Mouse (Mus musculus): ENCODE results near the gene Ubac1.

Ubac1 gene

GRCm38 (mm10) chr2:26022626-26023025 lies 1.1 kb upstream of the Ubac1 start:
- no peak for DNase-seq

GRCm38 (mm10) chr2:26022258-26022565 lies 665 bp upstream of the Ubac1 start:
- no peak for DNase-seq

- peak; percentile 90 to 91 for DNase-seq
Measured at GRCm38 (mm10) chr2:26020714-26021560, 610 bp downstream of the Ubac1 start.

- DNase-seq: no peak
Measured at GRCm38 (mm10) chr2:26019923-26020322, 1.6 kb downstream of the Ubac1 start.

DNA sequence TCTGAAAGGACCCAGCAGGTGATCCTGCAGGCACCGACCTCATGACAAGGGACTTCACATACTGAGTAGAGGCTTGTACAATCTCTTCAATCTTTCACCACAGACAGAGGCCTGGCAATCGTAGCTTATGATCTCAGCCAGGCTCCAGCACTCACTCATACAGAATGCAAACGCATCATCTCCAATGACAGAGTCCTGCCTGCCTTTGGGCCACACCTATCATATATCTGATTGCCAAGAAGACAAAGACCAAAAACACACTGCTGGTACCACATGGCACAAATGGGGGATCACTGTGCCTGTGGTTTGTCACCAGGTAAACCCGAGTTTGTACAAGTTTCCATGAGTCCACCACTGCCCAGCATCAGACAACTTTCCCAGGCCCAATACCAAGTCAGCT lies 4.2 kb downstream of the Ubac1 start:
- DNase-seq: no peak

GRCm38 (mm10) chr2:26013674-26014073 lies 7.9 kb downstream of the Ubac1 start:
- no peak for DNase-seq

GRCm38 (mm10) chr2:26011420-26011819 lies 10.1 kb downstream of the Ubac1 start:
- no peak for DNase-seq

GRCm38 (mm10) chr2:26002001-26002400 lies 19.5 kb downstream of the Ubac1 start:
- DNase-seq: peak; percentile 90 to 93

GRCm38 (mm10) chr2:26001136-26001535 lies 20.4 kb downstream of the Ubac1 start:
- peak; percentile 30 to 41 for DNase-seq

DNA sequence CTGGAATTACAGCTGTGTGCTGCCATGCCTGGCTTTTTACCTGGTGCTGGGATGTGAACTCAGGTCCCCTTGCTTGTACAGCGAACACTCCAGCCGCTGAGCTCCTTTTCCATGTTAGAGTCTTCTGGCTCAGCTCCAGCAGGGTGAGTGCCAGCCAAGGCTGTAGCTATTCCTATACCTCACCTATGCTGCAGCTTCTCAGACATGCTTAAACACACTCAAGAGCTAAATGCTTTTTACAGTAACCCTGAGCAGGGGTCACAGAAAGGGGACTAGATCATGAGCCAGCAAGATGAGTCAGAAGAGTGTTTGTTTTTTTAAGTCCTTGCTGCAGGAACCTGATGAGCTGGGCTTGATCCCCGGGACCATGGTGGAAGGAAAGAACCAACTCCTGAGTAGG lies 23.8 kb downstream of the Ubac1 start:
- DNase-seq: peak; percentile 52 to 69

GRCm38 (mm10) chr2:25994791-25995190 lies 26.8 kb downstream of the Ubac1 start:
- no peak for DNase-seq

DNA sequence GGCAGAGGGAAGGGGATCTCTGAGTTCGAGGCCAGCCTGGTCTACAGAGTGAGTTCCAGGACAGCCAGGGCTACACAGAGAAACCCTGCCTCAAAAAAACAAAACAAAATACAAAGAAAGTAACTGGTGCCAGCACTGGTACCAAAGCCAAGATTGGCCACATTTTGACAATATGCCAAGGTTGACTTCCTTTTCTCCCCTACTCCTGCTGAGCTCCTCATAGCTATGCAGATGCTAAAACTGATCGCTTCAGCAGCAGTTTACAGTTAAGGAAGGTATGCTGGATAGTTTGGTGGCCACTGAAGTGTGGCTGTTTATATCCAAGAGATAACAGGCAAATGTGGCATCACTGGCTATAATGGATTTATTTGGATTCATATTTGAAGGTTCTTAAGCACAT lies 29.3 kb downstream of the Ubac1 start:
- DNase-seq: peak in 1 of 2 experiments; percentile 33

- no peak for DNase-seq
Measured at GRCm38 (mm10) chr2:25989651-25990050, 31.9 kb downstream of the Ubac1 start.

- DNase-seq: peak in 1 of 2 experiments; percentile 35
Measured at GRCm38 (mm10) chr2:25987817-25988216, 33.7 kb downstream of the Ubac1 start.

GRCm38 (mm10) chr2:25986601-25987000 lies 34.9 kb downstream of the Ubac1 start:
- no peak for DNase-seq

DNA sequence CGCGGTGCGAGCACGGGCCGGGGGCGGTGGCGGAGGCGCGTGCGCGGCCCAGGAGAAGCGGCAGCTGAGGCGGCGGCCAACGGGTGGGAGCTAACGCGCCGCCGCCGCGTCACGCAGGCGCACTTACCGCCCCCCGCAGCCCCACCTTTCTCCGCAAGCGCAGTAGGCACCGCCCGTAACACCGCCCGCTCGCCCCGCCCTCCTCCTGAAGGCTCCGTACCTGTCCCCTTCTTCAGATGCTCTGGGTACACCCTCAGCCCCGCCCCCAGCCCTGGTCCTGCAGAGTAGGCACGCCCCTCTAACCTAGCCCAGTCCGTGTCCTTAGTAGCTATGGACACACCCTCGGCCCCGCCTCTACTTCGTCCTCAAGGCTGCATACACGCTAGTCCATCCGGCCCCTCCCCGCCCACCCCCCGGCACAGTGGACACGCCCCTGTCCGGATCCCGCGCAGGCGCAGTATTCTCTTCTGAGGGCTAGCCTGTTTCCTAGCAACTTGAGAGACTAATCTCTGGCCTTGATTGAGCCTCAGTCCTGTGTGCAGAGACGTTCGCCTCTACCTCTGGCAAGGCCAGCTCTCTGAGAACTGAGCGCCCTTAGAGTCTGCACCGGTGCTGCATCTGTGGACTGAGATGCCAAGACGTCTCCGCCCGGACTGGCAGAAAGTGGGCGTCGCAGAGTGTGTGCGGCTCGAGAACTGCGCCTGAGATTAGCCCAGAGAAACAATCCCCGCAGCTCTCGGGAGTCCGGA lies 38.2 kb downstream of the Ubac1 start, which contains the start of gene Camsap1:
Gene Camsap1, minus strand, starts transcription at position 124 of the 749 bp plus-strand sequence.
- DNase-seq: peak; percentile 100

GRCm38 (mm10) chr2:25982426-25983091 lies 39.0 kb downstream of the Ubac1 start:
- no peak for DNase-seq

DNA sequence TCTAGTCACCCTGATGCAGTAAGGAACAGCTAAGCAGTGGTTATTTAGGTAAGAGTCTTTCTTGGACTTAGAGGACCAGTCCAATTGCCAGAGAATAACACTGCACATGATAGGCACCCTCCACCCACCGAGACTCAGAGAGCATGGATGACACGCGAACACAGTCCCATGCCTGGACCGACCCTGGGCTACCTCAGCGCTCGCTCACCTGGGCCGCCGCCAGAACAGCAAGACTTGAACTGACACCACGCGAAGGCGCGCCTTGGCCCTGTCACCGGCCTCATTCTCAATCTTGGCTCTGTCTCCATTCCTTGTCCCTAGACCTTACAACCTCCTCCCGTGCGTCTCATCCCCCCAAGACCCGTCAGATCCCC lies 39.5 kb downstream of the Ubac1 start:
- DNase-seq: peak; percentile 77 to 86

GRCm38 (mm10) chr2:25978997-25979396 lies 42.5 kb downstream of the Ubac1 start:
- no peak for DNase-seq

GRCm38 (mm10) chr2:25977587-25978239 lies 43.8 kb downstream of the Ubac1 start:
- no peak for DNase-seq

DNA sequence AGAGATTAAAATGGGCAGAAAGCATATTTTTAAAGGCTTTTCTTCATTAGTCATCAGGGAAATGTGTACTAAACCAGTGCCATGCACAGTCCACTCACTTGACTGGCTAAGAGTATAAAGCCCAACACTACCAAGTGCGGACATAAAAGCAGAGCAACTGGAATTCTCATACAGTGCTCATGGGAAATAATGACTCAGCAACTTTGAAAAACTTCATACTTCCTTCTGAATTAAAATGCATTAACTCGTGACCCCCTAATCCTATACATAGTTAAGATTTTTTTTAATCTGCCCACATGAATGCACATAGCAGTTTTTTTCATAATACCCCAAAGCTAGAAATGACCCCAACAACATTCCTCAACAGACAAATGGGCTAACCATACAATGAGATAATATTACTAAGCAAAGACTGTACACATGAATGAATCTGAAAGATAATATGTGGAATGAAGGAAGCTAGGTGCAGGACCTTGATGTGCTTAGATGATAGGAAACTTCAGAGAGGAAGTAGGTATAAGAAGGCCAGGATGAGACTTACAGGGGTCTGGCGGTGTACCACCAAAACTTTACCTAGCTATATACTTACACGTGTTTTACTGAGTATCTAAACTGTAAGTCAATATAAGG lies 46.3 kb downstream of the Ubac1 start:
- no peak for DNase-seq

DNA sequence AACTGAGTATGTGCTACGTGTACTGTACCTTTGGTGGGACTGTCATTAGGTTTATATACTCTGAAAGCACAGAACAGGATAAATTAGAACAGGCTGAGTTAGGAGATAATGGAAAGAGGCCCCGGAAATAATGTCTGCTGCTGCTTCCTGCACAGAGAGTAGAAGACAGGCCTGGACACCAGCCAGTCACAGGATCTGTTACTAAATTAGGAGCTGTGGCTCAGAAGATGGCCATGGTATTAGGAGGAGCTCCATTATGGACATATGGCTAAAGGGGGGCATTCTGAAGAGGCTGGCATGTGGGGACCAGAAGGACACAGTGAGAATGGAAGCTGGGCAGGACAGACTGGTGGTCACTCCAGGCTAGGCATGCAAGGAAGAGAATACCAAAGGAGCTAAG lies 51.1 kb downstream of the Ubac1 start:
- DNase-seq: peak; percentile 77 to 90

DNA sequence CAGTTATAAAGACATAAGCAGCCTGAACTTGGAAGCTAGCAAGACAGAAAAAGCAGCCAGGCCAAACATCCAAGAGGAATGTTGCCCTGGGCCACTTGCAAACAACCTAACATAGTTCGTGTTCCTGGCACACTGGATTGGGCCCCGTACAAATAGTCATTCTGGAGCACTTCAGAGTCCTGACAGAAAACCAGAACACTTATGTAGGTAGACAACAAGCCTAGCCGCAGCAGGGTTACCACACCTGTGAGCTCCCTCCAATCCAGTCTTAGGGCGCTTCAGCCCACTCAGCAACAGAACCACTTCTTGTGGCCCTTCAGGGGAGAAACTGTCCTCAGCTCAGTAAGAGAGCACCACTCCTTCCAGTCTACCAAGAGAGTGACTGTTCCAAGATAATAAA lies 52.2 kb downstream of the Ubac1 start:
- DNase-seq: no peak

All from cerebellum, postnatal 25 days (tissue).